Mouse (Mus musculus) intestine, embryonic 14.5 days (tissue): Measurements from ENCODE around the gene Gpatch8. TPM values are rescaled to one million over a fixed set of nuclear protein-coding genes. Genes with fewer than 3 reads are reported as not detected.

Source experiments
- ATAC-seq: fragments of 200-750 bp; cut with Nextera tagmentation; replicated peaks from 2 replicates; pipeline ENCODE4 v1.8.0; 2017; ENCODE audit warnings: low read depth, moderate number of reproducible peaks, moderate TSS enrichment, moderate library complexity; ENCODE audit not compliant: low FRiP score, low TSS enrichment
- DNase-seq: peaks from one replicate; pipeline ENCODE4 v3.0.0-alpha.2; 2018; ENCODE audit warnings: low spot score
- H3K27ac ChIP-seq: fragments of 300-500 bp; sonication (generic); 2 replicates; pipeline ENCODE4 v1.5.1; 2014; ENCODE audit warnings: low read depth, mild to moderate bottlenecking, control low read depth
- H3K27me3 ChIP-seq: fragments of 300-500 bp; sonication (generic); replicated peaks from 2 replicates; pipeline ENCODE4 v1.6.1; 2014; ENCODE audit warnings: low read length, control low read depth; ENCODE audit not compliant: control insufficient read depth, insufficient read depth
- H3K36me3 ChIP-seq: fragments of 300-500 bp; sonication (generic); 2 replicates; pipeline ENCODE4 v1.6.1; 2014; ENCODE audit warnings: low read length, control low read depth; ENCODE audit not compliant: control insufficient read depth, insufficient read depth
- H3K4me1 ChIP-seq: fragments of 300-500 bp; sonication (generic); replicated peaks from 2 replicates; pipeline ENCODE4 v1.6.1; 2014; ENCODE audit warnings: low read length, control low read depth, mixed read lengths; ENCODE audit not compliant: control insufficient read depth, insufficient read depth
- H3K4me2 ChIP-seq: fragments of 300-500 bp; sonication (generic); 2 replicates; pipeline ENCODE4 v1.6.1; 2014; ENCODE audit warnings: low read length
- H3K4me3 ChIP-seq: fragments of 300-500 bp; sonication (generic); 2 replicates; pipeline ENCODE4 v1.5.1; 2014; ENCODE audit warnings: low read depth, low read length, control low read depth, mixed read lengths
- H3K9ac ChIP-seq: fragments of 300-500 bp; sonication (generic); 2 replicates; pipeline ENCODE4 v1.6.1; 2014; ENCODE audit warnings: mild to moderate bottlenecking, low read length
- H3K9me3 ChIP-seq: fragments of 300-500 bp; sonication (generic); 2 replicates; pipeline ENCODE4 v1.6.1; 2016; ENCODE audit warnings: low read length, control low read depth; ENCODE audit not compliant: control insufficient read depth
- WGBS: fragments of 180-500 bp; shearing (Covaris S2); extraction: QIAGEN DNeasy Blood & Tissue Kit; methylation state at CpG from one replicate; pipeline ENCODE4 v1.1.7; 2014; 5-methylcytosine and 5-hydroxymethylcytosine counted together
- polyA plus RNA-seq: library from polyadenylated mRNA; unstranded; fragments of >200 nt; fragmentation: Nextera tagmentation; extraction: Ambion mirVana; gene quantifications from 2 replicates; pipeline ENCODE4 v1.2.1, GENCODE M21; 2014

Gene Gpatch8
- polyA plus RNA-seq, 1 experiment from 2014 or later: 40.1 TPM

DNA sequence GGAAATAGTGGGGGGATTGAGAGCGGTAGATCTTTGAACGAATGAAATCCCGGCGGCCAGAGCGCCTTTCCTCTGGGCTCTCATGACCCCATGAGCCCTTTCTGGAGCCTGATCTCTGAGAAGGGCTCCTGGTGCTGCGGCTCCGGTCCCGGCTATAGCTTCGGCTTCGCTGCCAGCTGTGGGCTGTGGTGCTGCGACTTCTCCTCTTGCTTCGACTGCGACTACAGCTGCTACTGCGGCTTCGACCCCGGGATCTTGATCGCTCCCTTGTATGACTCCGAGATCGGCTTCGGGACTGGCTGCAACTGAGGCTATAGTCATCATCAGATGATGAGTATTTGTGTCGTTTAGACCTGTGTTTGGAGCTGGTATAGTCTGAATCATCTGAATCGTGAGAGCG is 76.6 kb downstream of the Gpatch8 start:
- peaks cover 61% of the 10 kb centered on the region for H3K36me3 ChIP-seq
- no peaks in the 10 kb centered on the region for H3K4me1 ChIP-seq
- DNase-seq (no peak), ATAC-seq (no peak)
- 95% methylated on average over 23 of the region's 23 CpGs for WGBS
- no peak overlapping the region for H3K27ac ChIP-seq
- H3K27me3 ChIP-seq: no peaks in the 10 kb centered on the region
- no peak overlapping the region for H3K4me3 ChIP-seq
- H3K9me3 ChIP-seq: no peaks in the 10 kb centered on the region
- H3K9ac ChIP-seq: no peak overlapping the region
- H3K4me2 ChIP-seq: no peak overlapping the region

DNA sequence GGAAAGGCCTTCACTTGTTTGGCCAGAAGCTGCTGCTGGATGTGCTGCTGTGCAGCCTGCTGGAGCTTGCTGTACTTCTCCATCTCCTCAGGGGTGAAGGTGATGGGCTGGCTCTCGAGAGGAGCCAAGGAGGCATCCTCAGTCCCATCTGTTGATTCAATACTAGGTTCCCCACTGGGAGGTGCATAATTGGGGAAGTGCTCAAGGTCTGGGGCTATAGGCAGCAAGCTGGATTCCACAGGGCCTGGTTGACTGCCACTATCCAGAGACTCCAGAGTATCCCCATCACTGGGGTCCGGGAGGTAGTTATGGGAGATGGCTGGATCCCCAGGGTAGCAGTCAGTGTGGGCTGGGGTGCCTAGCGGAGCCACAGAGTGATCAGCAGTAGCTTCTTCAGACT is 77.5 kb downstream of the Gpatch8 start:
- no peak overlapping the region for H3K9ac ChIP-seq
- ATAC-seq: no peak
- H3K4me1 ChIP-seq: no peaks in the 10 kb centered on the region
- no peak overlapping the region for H3K27ac ChIP-seq
- H3K9me3 ChIP-seq: no peaks in the 10 kb centered on the region
- no peak overlapping the region for H3K4me2 ChIP-seq
- H3K27me3 ChIP-seq: no peaks in the 10 kb centered on the region
- no peak overlapping the region for H3K4me3 ChIP-seq
- H3K36me3 ChIP-seq: peaks cover 59% of the 10 kb centered on the region
- WGBS: 79% methylated on average over 3 of the region's 3 CpGs
- no peak for DNase-seq

DNA sequence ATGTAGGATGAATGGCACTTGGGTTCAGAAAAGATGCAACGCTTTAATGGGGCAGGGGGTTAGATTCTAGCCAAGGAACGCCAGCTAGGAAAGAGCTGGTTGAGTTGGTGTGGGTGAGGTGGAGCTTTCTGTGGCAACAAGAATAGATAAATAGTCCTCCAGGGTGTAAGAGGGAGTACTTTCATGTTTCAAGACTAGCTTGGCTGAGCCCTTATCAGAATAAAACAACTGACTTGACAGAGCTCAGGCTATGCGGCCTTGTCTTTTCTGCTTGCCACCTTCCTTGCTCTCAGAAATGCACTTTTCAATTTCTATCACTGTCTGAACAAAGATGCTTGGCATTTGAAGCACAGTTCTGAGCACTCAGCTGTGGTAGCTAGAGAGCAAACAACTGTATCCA is 81.2 kb downstream of the Gpatch8 start:
- Histone ChIP-seq H3K4me3 (no peak overlapping the region), H3K9me3 (no peaks in the 10 kb centered on the region), H3K9ac (no peak overlapping the region), H3K36me3 (peaks cover 28% of the 10 kb centered on the region), H3K4me1 (no peaks in the 10 kb centered on the region), H3K4me2 (no peak overlapping the region), H3K27ac (no peak overlapping the region), H3K27me3 (no peaks in the 10 kb centered on the region)
- WGBS: 90% methylated on average over 3 of the region's 3 CpGs
- DNase-seq (no peak), ATAC-seq (no peak)

DNA sequence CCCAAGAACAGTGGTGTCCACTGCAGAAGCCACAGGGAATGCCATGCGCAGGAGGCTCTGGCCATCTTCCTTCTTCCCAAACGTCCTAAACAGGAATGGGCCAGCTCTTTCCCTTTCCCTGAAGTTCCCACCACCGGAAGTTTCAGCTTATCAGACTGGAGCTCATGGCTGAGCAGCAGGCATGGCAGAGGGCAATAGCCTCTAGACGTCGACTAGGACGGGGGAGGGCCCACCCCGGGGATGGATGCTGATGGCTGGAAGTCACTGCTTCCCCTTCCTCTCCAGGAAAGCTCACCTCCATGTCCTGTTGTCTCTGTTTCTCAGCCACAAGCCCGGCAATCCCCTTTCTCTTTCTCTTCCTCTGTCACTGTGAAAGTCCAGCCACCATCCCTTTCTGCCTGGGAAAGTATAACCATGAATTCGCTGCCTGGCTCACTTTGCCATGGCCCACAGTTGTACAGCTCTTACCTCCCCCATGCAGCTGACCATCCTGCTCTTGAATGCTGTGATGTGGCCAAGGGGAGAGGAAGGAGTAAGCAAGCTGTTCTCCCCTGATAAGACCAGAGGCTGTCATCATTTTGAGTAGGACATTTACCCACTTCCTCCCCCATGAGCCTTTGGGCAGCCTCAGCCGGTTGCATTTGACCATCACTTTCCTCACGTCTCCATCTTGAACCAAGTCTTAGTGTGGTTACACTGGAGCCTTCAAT is 86.4 kb downstream of the Gpatch8 start, which contains the start of gene Itga2b:
Itga2b (minus strand) TSS at position 475 of the 710 bp plus-strand sequence.
- ATAC-seq (no peak), DNase-seq (no peak)
- Histone ChIP-seq H3K9me3 (no peaks in the 10 kb centered on the region), H3K4me2 (no peak within 1 kb of the TSS), H3K36me3 (no peaks in the 10 kb centered on the region), H3K27ac (no peak within 1 kb of the TSS), H3K4me1 (peaks cover 15% of the 10 kb centered on the region), H3K4me3 (no peak within 1 kb of the TSS), H3K27me3 (peaks cover 9% of the 10 kb centered on the region; the same call in 1 of the 2 replicates), H3K9ac (no peak within 1 kb of the TSS)
- 58% methylated on average over 11 of the region's 11 CpGs for WGBS

DNA sequence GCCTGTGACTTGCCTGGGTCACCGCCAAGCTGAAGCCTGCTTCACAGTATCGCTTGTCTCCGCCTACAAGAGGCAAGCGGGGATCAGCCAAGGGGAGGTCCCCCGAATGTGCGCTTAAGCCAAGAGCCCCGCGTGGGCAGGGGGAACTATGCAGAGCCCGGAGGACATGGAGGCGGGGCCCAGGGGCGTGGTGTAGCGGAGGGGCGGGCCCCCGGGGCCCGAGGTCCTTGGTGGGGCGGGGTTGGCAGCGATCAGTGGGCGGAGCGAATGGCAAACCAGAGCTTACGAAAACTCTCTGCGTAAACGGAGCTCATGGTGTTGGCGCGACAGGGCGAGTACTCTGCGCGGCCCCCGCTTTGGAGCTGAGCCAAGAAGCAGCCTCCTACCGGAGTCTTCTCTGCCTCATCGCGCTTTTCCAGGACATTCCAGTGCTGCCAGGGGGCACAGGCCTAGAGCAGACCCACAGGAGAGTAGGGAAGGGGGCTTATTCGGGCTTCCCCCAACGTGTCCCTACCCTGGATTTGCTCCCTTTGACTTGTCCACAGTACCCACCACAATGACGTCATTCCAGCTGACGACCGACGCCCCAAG is 89.1 kb downstream of the Gpatch8 start:
- H3K9me3 ChIP-seq: no peaks in the 10 kb centered on the region
- H3K27ac ChIP-seq: peak overlapping the region; percentile 54; the same call in 1 of the 2 replicates
- H3K4me3 ChIP-seq: peak overlapping the region; percentile 41
- DNase-seq (peak; percentile 97), ATAC-seq (peak; percentile 91)
- WGBS: under 1% methylated on average over 37 of the region's 37 CpGs
- H3K27me3 ChIP-seq: peaks cover 12% of the 10 kb centered on the region; the same call in 1 of the 2 replicates
- H3K4me1 ChIP-seq: peaks cover 15% of the 10 kb centered on the region
- H3K4me2 ChIP-seq: peak overlapping the region; percentile 92
- no peaks in the 10 kb centered on the region for H3K36me3 ChIP-seq
- H3K9ac ChIP-seq: peak overlapping the region; percentile 50

DNA sequence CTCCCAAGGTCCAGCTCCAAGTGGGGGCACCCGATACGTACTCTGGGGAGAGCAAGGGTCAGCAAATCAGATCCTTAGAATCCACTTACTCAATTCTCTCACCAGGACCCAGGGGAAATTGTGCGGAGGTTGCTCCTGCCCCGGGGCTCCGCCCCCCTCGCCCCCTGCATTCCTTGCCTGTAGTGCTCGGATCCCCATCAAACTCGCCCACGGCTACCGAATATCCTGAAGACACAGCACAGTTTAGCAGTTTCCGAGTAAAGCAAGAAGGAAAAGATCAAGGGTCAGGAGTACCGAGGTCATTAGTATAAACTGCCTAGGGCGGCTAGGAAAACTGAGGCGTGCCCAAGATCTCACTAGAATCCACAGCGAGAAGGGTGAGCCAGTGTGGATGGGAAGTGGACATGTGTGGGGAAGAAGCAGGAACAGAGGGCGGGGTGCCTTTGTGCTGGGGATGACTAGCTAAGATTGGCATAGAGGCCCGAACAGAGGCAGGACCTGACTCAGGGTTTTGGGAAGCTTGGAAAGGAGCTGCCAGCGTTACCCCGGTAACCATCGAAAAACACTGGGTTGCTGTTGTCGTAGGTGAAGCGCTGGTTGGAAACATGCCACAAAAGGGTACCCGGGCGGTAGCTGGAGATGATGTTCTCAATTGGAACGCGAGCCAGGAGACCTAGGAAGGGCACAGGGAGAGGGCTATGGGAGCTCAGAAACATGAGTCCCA is 90.3 kb downstream of the Gpatch8 start:
- Histone ChIP-seq H3K4me2 (peak overlapping the region; percentile 27), H3K27me3 (peaks cover 12% of the 10 kb centered on the region; the same call in 1 of the 2 replicates), H3K4me1 (peaks cover 15% of the 10 kb centered on the region), H3K9me3 (no peaks in the 10 kb centered on the region), H3K27ac (no peak overlapping the region), H3K4me3 (no peak overlapping the region), H3K9ac (no peak overlapping the region), H3K36me3 (no peaks in the 10 kb centered on the region)
- peak; percentile 67 for DNase-seq
- no peak for ATAC-seq
- 12% methylated on average over 26 of the region's 26 CpGs for WGBS

DNA sequence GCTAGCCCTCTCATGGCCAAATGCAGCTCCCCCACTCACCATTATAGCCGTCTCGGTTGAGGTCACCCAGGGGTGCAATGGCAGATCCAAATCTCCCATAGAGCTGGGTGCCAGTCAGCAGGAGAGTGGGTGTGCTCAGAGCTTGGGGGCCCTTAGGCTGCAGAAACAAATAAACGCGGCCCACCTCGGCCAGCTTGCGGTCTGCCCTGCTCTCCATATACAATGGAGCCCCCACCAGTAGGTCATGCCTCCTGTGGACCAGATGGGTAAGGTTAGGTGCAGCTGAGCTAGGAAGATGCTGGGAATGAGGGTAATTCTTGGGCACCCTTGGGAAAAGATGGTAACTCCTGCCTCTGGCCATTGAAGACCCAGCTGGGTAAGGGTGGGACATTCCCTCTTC is 91.3 kb downstream of the Gpatch8 start:
- peaks cover 15% of the 10 kb centered on the region for H3K4me1 ChIP-seq
- no peak overlapping the region for H3K4me3 ChIP-seq
- H3K27me3 ChIP-seq: peaks cover 12% of the 10 kb centered on the region; the same call in 1 of the 2 replicates
- H3K9me3 ChIP-seq: no peaks in the 10 kb centered on the region
- ATAC-seq (no peak), DNase-seq (no peak)
- no peak overlapping the region for H3K27ac ChIP-seq
- WGBS: 94% methylated on average over 6 of the region's 6 CpGs
- no peak overlapping the region for H3K4me2 ChIP-seq
- H3K36me3 ChIP-seq: no peaks in the 10 kb centered on the region
- H3K9ac ChIP-seq: no peak overlapping the region

DNA sequence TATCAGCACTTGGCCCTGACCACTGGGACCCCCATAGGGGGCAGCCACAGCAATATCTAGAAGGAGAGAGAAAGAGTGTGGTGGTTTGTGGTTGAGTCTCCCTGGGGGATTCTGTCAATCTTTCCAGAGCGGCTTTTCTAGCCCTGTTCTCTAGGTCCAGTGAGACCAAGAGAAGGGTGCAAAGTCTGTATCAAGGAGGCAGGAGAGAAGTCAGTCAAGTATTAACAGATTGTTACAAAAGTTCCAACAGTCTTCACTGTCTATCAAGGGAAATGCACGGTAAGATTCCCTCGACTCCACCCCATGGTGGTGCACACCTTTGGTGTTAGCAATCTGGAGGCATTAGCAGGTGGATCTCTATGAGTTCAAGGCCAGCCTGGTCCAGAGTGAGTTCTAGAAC is 94.4 kb downstream of the Gpatch8 start:
- no peak overlapping the region for H3K9ac ChIP-seq
- H3K27ac ChIP-seq: no peak overlapping the region
- H3K4me3 ChIP-seq: no peak overlapping the region
- 86% methylated on average over 3 of the region's 3 CpGs for WGBS
- H3K9me3 ChIP-seq: no peaks in the 10 kb centered on the region
- ATAC-seq: no peak
- no peak overlapping the region for H3K4me2 ChIP-seq
- DNase-seq: no peak
- peaks cover 7% of the 10 kb centered on the region; the same call in 1 of the 2 replicates for H3K4me1 ChIP-seq
- peaks cover 15% of the 10 kb centered on the region; the same call in 1 of the 2 replicates for H3K27me3 ChIP-seq
- no peaks in the 10 kb centered on the region for H3K36me3 ChIP-seq
